Mouse (Mus musculus) cerebellum, adult 8-10 months (tissue): ENCODE measurements at regions not wholly inside any gene's neighbourhood (a gene's known extent, or its start where the extent isn't known, plus 50 kb on each side); places are given as distances from the start of the nearest gene placed in this dataset.

ENCODE experiments used
- DNase-seq: peaks from one replicate; pipeline ENCODE4 v3.0.0; 2022

DNA sequence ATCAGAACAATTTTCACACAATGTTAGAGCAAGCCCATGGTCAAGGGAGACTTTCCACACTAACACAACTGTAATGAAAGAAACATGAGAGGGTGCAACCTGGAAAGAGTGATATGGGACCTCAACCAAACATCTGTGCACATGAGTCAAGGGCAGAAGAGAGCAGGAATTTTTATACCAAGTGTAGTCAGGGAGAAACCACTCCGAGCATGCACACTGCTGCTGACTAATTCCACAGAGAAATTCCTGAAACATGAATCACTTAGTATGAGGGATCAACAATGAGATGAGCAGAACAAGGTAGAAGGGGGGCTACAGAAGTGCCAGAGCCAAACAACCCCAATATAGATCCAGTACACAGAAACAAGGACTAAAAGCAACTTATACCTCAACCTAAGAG, 363.1 kb upstream of the Fbxo33 start:
- no peak for DNase-seq

DNA sequence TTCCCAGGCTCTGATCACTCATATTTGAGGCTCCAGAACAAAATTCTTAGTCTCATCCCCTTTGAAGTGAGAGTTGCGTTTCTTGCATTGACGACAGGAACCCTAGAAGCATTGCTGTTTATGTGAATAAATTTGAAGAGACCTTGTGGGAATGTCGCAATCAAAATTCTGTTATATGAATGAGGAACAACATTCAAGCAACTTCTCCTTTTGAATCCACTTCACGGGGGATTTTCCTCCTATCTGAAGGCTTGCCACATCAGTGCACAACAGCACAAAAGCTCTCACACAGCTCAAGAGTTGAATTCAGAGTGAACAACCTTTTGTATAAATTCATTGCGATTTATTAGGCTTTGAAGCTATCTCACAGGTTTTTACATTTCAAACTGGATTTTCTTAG, 360.2 kb upstream of the Fbxo33 start:
- DNase-seq = no peak

DNA sequence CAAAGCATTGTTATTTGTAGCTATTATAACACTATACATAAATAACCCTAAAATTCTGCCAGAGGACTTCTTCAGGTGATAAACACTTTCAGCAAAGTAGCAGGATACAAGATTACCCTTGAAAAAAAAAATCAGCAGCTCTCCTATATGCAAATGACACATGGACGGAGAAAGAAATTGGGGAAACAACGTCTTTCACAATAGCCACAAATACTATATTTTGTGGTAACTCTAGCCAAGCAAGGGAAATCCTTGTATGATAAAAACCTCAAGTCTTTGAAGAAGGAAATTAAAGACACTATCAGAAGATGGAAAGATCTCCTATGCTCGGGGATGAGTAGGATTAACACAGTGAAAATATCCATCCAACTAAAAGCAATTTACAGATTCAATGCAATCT, 344.4 kb upstream of the Fbxo33 start:
- no peak for DNase-seq

DNA sequence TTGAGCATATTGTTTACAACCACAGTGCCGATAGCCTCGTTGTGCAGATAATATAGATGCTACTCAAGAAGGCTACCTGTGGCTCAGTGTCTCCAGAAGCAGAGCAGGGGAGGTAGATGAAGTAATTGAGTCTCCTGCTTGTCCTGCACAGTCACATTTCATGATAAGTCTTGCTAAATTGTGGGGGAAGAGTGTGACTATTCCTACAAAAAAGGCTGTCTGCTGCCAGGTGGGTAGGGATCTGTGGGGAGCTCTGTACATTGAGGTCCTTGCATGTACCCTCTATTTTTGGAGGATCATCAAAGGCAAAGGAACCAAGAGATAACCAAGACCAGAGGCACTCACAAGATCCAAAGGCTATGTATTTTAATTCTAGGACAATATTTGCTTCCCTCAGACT, 320.3 kb upstream of the Fbxo33 start:
- DNase-seq = no peak

DNA sequence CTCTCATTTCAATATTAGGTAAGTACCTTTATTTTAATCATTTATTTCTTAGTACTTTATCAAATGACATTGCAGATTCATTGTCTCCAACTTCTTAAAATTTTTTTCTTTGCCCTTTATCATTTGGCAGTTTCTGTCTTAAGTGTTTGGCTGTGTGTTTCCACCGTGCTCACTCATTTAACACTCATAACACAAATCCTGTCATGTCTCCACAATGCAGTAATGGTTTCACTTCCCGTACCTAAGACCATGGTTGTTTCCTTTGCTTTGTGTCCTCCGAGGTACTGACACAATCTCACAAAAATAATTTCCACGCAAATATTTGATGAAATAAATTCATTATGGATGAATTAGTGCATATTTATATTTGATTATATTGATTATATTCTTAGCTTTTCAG, 311.0 kb upstream of the Fbxo33 start:
- DNase-seq = no peak

DNA sequence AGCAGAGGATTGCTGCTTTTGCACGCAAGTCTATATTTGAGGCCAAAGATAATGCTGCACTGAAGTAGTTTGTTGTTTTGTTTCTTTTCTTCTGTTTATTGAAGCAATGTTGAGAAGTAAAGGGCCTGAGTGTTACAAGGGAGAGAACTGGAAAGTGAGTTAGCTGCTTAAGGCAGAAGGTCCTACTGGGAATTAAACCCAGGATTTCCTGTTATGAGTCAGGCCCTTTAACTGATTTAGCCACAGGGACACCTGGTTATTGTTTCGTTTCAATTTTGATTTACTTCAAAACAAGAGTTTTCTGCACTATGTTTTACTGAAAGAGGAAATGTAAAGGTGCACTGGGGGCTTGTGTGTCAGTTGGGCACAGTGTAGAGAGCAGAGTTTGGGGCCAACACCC, 303.8 kb upstream of the Fbxo33 start:
- DNase-seq = no peak

DNA sequence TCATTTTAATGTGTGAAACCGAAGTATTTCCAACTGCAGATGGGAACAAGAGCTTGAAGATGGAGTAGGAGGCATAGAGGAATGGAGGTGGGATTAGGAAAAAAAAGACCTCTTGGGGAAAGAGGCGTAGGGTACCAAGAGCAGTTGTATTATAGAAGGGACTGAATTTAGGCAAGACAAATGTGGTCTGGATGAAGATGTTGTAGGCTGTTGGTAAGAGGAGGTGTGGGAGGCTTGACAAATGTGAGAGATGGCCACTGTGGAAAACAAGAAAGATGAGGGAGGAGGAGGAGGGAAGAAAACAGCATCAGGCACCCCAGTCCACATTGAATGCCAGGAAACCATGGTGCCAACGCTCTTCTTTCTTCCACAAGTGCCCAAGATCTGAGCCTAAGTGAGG, 302.4 kb upstream of the Fbxo33 start:
- no peak for DNase-seq

DNA sequence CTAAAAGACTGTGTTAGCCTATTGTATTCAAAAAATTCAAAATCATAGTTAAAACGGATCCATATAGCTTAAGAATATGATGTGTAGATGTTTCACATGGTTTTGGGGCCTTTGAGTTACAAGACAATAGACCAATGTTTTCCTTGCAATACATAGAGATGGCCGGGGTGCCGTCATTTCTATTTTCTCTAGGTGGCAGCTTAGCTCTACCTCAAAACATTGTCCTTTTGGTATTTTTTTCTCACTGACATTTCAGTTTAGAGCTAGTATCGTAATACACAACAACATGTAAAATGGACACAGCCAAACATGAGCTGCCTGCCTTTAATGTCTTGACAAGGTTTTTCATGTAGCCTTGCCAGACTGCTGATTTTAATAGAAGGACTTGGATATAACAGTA, 290.3 kb upstream of the Fbxo33 start:
- DNase-seq = no peak

DNA sequence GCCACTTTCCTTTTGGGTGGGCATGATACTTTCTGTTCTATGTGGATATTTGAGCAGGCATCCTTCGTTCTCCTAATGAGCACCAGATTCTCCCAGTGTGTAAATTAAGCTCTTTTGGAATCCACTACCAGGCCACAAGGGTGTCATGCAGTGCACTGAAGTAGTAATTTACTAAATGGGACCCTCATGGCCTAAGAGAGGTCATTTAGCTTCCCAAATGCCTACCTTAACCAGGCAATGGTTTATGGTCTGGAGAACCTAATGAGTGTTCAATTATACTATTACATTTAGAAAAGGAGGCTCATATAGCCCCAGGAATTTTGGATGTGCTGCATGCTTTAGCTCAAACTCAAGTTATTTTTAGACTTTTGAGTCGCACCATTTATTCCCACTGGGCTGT, 289.6 kb upstream of the Fbxo33 start:
- DNase-seq = no peak

DNA sequence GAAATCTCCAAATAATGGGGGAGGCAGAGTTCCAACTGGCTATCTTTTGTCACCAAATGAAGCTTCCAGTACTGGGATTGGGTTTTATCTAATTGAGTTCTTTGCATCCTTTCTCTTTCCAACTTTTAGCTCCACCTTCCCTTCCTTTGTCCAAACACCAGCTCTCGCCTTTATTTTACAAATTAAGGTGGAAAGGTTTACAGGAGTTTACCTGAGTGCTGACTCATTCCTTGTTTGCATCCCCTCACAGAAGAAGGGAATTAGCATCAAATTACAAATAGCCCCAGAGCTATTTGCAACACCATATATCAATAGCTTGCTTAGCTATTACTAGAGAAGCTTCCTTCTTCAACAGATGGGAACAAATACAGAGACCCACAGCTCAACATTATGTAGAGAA, 287.9 kb upstream of the Fbxo33 start:
- DNase-seq = no peak

DNA sequence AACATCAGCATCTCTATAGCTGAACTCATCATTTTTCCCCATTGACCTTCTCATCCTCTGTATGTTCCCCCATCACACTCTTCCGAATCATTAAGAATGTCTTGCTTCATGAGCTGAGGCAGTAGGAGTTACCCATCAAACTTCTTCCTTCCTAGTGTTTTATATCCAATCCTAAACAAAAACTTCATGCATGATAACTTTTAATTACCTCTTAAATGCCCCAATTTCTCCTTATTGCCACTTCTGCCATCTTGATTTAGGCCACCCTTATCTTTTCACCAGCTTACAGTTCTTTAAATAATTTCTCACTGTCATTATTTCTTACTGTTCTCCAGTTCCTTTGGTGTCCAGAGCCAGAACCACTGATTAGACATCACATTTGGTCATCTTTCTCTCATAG, 277.9 kb upstream of the Fbxo33 start:
- no peak for DNase-seq

DNA sequence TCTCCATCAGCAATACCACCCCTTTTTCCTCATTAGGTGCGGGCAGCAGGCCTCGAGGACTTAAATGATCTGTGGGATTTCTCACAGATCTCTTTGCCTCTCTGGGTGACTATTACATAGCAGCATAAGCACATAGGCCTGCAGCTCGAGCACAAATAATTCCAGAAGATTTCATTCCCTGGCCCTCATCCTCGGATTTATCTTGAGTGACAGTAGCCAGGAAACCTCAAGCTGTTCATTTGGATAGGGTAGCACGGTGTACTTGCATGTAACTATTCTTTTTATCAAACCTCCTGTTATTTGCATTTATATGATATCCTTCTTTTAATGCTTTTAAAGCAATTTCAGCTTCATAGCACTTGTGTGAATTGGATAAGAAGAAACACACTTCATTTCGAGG, 268.5 kb upstream of the Fbxo33 start:
- no peak for DNase-seq

DNA sequence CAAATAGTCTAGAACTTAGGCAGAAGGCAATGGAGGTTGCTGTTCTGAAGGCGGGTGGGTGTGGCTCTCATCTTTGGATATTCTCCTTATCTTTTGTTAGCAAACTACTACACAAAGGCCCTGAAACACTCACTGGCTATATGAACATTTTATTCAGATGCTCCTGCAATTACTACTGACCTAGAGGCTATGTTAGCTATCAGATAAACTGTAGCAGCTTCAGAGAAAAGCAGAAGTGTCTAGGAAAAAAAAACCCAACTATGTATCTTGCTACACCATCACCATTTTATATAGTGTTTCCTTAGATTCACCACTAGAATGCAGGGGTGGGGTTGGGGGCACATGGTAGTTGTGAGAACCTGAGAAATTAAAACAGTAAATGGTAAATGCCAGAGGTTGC, 268.0 kb upstream of the Fbxo33 start:
- DNase-seq = no peak

DNA sequence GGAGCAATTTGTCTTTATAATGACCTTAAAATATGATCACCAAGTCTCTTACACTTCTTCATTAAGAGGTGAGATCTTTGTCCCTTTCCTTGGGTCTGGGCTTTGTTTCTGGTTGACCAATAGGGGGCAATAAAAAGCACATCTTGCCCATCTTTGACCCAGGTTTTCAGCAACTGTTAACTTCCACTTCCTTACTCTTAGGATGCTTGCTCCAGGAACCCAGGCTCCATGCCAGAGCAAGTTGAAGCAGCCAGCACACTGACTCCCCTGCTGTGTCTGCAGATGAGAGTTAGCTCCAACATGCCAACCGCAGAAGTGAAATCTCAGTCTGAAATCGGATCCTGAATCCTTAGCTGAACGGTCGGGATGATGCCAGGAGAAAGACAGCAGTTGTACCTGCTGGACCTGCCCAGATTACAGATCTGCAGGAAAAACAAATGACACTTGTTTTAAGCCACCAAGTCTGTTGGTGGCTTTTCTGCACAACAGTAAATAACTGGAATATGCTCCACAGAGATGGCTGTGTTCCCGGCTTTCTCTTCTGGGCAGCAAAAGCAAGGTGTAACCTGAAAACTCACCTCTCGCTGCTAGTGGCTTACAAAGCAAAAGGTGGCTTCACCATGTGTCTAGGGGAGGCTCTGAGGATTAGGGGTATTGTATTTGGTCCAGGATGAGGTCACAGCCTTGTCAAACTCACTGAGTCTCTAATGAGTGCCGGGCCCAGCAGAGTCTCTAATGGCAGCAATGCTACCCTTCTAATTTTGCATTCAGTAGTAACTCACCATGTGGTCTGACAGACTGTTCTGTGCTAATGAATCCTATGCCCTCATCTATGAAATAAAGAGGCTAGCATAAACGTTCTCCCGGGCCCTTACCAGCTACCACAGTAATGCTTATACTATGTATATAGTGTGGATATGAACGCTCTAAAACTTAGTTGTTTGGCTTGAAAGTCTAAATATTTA, 241.8 kb upstream of the Fbxo33 start:
- DNase-seq = peak; percentile 54

DNA sequence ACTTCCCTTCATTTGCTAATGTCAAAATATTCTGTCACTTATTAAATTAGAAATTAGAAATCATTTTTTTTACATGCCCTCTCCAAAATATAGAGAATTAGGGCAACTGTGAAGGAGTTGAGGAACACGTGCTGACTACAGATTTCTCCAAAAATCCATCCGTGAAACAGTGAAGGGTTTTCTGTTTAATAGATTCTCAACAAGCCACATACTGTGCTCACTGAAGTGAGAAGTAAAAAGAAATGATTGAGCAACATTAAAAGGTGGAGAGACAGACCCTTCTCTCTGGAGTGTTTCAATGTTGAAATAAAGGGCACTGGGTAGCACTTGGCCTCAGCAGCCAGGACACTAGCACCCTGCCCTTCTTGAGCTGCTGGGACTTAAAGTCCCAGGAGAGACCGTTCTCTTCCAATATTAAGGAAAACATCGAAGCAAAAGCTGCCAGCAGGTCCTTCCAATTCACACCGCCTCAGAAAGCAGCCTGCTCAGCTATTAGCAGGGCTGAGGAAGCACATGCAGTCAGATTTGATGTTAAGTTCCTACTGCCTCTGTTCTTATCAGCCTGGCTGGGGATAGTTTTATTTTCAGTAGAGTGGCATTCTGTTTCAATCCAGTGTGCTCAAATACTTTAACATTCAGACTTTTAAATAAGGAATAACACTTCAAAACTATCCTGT, 236.8 kb upstream of the Fbxo33 start:
- DNase-seq = no peak

DNA sequence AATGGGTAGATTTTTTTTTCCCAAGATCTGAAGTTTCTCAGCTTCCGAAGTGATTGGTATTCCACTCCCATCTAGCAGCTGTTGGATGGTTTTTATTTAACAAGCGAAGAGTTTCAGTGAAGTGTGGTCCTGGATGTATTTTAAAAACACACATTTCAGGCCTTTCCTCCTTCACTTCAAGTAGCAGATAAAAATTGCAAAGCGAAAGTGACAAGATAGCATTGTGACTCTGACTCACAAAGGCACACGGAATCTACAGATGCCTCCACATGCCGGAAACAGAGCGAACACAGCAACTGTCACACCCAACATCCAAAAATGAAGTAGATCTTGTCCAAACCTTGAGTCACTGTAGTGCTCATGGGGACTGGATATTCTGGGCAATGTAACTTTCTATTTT, 195.5 kb upstream of the Fbxo33 start:
- DNase-seq = no peak

DNA sequence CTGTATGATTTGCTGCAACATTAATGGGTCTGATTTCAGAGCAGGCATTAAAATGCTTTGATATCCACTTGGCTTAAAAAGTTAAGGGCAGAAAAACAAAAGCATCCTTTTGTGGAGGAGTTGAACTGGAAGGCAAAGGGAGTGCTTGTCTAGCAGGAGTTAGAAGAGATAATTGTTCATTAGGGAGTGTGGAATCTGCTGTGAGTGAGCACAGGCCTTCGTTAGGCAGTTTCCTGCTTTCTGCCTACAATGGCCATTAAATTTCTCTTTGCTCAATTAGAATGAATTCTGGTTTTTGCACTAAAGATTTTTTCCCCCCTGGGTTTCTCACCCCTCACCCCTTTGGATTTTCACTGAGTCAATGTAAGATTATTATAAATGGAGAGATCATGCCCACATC, 192.0 kb upstream of the Fbxo33 start:
- DNase-seq = no peak

DNA sequence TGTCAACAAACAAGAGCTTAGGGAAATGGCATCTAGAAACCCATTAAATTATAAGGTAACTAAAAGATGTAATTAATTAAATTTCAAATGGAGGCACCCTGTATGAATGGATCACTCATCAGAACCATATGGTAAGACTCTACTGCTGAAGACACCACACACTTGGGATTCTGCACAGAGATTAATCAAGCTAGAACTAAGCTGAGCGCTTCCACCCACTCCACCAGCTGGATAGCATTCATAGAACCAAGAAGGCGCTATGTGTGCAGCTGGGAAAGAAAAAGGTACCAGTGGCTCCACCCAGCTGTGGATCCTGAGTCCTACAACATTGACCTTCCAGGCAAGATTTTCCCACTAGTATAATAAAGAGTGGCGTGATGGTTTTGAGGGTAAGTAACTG, 171.6 kb upstream of the Fbxo33 start:
- DNase-seq = no peak

DNA sequence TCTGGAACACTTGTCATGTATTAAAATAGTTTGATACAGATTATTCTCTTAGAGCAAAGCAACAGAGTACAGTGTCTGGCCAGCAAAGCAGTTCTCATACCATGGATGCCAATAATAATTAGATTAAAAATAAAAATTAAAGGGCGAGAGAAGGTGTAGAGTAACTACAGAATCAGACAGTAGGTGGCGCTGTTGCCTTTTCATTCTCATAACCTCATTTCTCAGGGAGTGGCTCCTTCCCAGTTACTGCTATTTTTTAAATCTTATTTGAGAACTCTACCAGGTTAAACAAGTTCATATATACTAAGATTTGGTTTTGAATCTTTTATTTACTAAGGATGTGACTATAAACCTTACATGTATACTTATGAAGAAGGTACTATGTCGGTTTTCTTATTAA, 163.3 kb upstream of the Fbxo33 start:
- peak; percentile 35 for DNase-seq

DNA sequence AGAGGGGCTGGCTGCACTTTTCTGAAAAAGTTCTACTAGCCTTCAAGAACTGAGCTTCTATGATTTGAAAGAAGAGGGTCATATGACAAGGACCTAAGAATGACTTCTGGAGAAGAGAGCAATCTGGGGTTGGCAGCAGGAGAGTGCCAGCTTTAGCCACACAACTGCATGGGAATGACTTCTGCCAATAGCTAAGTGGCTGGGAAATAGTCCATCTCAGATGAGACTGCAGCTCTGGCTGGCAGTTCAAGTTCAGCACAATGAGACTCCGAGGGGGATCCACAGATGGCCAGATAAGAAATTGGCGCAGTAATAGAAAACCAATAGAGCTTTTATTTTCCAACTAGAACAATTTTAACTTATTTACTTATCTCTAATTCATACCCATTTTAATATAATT, 122.1 kb upstream of the Fbxo33 start:
- no peak for DNase-seq

DNA sequence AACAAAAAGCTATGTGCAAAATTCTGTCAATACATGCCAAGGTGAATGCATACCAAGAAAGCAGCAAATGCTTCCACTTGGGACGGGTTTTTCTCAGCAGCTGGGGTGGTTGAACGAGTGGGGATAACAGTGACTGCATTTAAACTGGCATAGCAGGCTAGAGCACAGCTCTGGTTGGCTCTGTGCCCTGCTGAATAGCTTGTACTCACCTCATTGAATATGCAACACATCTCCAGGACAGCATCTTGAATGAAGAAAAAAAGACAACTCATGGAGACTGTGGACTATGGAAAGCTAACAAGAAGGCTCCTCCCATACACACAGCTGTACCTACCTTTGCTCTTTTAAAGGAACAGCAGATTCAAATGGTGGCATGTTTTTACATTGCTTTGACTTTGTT, 111.2 kb upstream of the Fbxo33 start:
- no peak for DNase-seq

DNA sequence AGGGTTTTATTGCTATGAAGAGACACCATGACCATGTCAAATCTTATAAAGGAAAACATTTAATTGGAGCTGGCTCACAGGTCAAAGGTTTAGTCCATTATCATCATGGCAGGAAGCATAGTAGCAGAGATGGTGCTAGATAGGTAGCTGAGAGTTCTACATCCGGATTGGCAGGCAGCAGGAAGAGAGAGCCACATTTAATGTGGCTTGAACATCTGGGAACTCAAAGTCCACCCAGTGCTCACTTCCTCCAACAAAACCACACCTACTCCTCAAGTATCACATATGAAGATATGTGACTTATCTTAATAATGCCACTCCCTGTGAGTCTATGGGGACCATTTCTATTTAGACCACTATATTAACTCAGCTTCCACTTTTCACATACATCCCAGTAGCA, 93.2 kb upstream of the Fbxo33 start:
- no peak for DNase-seq

DNA sequence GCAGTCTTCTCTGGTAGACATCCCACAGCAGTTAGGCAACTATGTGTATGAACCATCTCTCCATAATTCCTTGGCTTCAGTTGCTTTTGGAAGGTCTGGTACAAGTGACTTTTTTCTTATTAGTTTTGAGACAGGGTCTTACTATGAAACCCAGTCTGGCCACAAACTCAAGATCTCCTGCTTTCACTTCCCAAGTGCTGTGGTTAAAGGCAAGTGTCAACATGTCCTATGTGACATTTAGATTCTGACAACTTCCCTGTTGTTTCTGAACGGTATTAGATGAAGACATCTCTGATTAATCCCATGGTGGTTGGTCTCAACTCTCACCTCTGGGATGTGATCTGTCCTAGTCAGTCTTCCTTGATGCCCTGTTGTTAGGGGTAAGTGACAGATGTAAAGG, 88.4 kb upstream of the Fbxo33 start:
- no peak for DNase-seq

DNA sequence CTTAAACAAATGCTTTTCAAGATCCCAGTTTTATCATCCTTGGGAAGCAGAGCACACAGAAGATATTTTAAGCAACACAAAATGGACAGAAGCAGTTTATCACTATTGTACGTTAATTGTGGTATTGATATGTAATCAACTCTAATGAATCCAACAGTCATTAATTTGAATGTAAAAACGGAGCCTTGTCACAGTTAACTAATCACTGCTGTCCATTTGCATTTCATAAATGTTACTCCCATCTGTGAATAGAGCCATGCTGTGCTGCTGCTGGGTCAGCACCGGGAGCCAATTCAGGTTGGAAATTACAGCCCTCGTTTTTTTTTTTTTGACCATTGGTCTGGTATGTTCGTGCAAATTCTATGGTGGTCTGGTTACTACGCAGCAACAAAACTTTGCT, 85.0 kb upstream of the Fbxo33 start:
- no peak for DNase-seq
